Mouse (Mus musculus): ENCODE data around the gene Gm20388. TPM values are rescaled to one million over a fixed set of nuclear protein-coding genes. Genes with fewer than 3 reads are reported as not detected.
A peak's percentile ranks its signal among the peaks of the same experiment; 100 is the strongest.

The Gm20388 gene
- polyA plus RNA-seq, 1 experiment from 2014 or later, result 3.6 TPM

DNA sequence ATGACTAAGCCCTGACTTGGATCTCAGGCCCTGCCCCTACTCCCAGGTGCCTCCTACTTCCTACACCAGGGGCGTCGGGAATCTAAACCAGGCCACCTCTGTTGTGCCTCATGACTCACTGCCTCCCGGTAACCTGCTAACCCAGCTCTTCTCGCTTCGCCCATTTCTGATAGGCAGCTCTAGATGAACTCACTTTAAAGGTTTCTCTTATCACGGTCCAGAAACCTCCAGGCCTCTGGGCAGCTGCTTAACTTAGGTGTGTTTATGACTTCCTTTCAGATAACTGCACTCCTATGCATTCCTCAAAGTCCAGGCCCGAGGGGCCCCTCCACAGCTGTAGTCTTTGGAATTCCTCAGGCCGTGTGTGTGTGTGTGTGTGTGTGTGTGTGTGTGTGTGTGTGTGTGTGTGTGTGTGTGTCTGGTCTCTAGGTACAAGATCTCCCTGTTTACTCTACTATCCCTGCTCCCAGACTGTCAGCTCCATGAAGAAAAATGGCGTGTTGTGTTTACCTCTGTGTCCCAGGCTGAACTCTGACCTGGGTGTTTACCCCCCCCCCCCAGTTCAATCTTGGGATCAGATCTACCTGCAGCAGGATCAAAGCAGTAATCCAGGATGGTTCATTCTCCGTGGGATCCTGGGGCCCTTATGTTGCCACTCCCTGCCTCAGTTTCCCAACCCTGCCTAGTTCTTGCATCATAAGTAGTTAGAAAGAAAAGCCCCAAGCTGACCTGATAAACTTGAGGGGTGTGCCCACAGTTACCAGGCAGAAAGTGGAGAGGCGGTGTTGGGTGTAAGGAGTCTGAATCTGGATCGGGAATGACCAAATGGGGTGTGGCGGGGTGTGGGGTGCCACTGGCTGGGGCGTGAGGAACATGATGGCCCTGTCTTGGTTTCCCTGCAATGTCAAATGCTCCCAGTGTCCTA lies 2725.5 kb downstream of the Gm20388 start:
- no peak for DNase-seq (ENCODE audit: low spot score)
- Histone ChIP-seq H3K4me1 (peaks cover 50% of the 10 kb centered on the region), H3K36me3 (replicated peaks) (peaks cover 22% of the 10 kb centered on the region; the same call in 1 of the 2 replicates), H3K4me3 (no peak overlapping the region), H3K27ac (replicated peaks) (peak overlapping the region; percentile 19; the same call in 1 of the 2 replicates), H3K27me3 (replicated peaks; ENCODE audit: low read depth, poor library complexity, severe bottlenecking) (no peaks in the 10 kb centered on the region), H3K9me3 (no peaks in the 10 kb centered on the region)
- 73% methylated on average over 14 of the region's 14 CpGs for WGBS

DNA sequence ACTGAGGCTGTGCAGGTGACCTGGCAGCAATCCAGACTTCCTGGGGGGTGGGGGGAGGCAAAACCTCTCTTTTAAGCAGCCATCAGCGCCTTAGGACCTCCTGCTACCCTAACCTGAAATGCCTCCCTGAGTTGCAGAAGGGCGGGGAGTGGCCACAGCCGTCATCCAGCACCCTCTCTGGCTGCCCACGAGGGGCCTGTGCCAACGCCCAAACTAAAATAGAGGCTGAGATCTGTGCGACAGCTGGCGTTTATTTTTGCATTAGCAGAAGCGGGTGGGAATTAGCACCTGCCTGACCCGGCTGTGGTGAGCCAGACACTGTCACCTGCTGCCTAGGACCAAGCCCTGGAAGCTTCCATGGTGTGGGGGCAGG lies 2726.1 kb downstream of the Gm20388 start:
- Histone ChIP-seq H3K27ac (replicated peaks) (no peak overlapping the region), H3K4me1 (peaks cover 56% of the 10 kb centered on the region), H3K27me3 (replicated peaks; ENCODE audit: low read depth, poor library complexity, severe bottlenecking) (no peaks in the 10 kb centered on the region), H3K9me3 (no peaks in the 10 kb centered on the region), H3K4me3 (no peak overlapping the region), H3K36me3 (replicated peaks) (peaks cover 22% of the 10 kb centered on the region; the same call in 1 of the 2 replicates)
- 76% methylated on average over 9 of the region's 9 CpGs for WGBS
- no peak for DNase-seq (ENCODE audit: low spot score)

DNA sequence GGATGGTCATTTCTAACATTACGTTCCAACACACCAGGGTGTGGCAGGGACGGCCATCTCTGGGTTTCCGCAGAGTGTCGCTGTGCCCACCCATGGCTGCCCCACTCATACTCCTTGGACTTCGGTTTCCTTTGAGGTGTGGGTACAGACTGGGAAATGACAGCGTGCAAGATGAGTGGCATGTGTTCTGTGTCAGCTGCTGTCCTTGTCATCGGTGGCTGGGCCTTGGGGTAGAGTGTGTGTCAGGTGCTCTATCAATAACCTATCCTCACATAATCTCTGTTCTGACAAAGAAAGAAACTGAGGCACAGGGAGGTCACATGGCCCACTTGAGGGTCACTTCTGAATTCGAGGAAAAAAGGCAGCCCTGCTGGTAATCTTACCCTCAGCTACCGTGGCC lies 2726.6 kb downstream of the Gm20388 start:
- 85% methylated on average over 9 of the region's 9 CpGs for WGBS
- peaks cover 60% of the 10 kb centered on the region for H3K4me1 ChIP-seq

DNA sequence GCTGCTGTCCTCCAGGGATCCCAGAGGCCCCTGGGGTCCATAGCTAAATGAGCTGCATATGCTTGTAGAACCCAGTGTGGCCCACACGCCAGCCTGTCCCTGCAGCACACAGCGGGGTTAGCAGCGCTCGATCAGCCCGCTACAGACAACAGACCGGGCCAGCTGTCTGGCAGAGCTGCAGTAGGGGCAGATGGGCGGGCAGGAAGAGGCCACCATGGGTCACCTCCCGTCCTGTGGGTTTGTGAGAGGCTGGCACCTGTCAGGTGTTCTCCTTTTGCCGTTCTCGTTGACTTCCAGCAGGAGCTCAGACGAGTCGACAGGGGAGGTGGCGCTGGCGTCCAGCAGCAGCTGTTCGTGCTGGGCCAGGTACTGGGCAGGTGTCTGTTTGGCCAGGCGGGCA lies 2728.0 kb downstream of the Gm20388 start:
- Histone ChIP-seq H3K4me1 (peaks cover 65% of the 10 kb centered on the region), H3K27ac (replicated peaks) (peak overlapping the region; percentile 60), H3K36me3 (replicated peaks) (peaks cover 15% of the 10 kb centered on the region; the same call in 1 of the 2 replicates), H3K27me3 (replicated peaks; ENCODE audit: low read depth, poor library complexity, severe bottlenecking) (peaks cover 8% of the 10 kb centered on the region; the same call in 1 of the 2 replicates), H3K9me3 (no peaks in the 10 kb centered on the region), H3K4me3 (0 out of 2 replicates have a peak overlapping the region, but pooled peaks have one; percentile 5)
- DNase-seq (ENCODE audit: low spot score), result no peak
- WGBS, result 76% methylated on average over 16 of the region's 16 CpGs

More for the DNA sequence above, 2726.6 kb downstream of the Gm20388 start:
- Histone ChIP-seq H3K27ac (replicated peaks) (no peak overlapping the region), H3K27me3 (replicated peaks; ENCODE audit: low read depth, poor library complexity, severe bottlenecking) (no peaks in the 10 kb centered on the region), H3K4me3 (no peak overlapping the region), H3K9me3 (no peaks in the 10 kb centered on the region), H3K36me3 (replicated peaks) (peaks cover 22% of the 10 kb centered on the region; the same call in 1 of the 2 replicates)
- no peak for DNase-seq (ENCODE audit: low spot score)

DNA sequence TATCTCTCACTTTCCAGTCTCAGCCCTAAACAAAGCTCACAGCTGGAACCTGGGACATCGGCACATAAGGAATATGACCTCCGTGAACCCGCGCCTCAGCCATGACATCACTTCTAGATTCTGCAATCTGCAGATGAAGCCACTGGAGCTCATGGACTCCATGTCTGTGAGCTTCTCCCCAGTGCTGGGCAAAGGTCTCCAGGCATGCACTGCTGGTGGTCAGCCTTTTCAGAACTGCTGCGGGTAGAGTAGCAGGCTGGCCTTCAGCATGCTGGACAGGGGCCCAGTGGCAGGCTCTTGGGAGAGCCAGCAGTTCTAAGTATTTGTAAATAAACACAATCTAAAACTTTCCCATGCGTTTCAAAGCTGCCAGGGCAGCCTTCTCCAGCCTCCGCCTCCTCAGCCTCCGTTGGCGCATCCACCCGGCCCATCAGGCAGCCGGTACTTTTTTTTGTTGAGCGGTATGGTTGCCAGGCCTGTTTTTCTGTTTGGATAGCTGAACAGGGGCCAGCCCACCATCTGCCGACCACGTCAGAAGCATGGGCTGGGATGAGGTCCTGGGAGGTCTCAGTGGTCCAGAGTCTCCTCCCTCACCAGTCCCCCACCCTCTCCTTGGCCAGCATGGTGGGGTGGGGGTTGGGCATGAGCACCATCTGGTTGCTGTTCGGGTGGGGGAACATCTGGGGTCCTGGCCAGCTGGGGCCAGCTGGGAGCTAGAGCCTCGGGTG lies 2729.0 kb downstream of the Gm20388 start:
- Histone ChIP-seq H3K36me3 (replicated peaks) (peaks cover 11% of the 10 kb centered on the region; the same call in 1 of the 2 replicates), H3K27ac (replicated peaks) (peak overlapping the region; percentile 60), H3K4me1 (peaks cover 73% of the 10 kb centered on the region), H3K4me3 (no peak overlapping the region), H3K27me3 (replicated peaks; ENCODE audit: low read depth, poor library complexity, severe bottlenecking) (peaks cover 9% of the 10 kb centered on the region), H3K9me3 (no peaks in the 10 kb centered on the region)
- 37% methylated on average over 16 of the region's 16 CpGs for WGBS
- DNase-seq (ENCODE audit: low spot score), result peak; percentile 58

DNA sequence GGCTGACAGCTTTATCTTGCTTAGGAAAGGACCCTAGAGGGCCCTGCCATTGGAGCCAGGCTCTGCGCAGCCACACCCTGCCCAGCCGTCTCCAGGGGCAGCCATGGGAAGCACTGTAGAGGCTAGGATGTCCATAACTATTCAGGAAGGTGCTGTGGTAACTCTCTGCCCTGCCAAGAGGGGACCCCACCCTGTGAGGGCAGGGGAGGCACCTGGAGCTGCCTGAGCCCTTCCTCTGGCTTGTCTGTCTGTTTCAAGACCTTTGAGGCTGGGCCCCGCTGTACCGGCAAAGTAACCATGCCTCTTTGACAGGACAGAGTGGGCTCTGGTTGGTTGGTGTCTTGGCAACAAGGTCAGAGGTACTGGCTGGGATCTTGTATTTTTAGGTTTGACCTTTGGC lies 2730.2 kb downstream of the Gm20388 start:
- WGBS, result 80% methylated on average over 4 of the region's 4 CpGs
- Histone ChIP-seq H3K4me3 (no peak overlapping the region), H3K27ac (replicated peaks) (peak overlapping the region; percentile 21; the same call in 1 of the 2 replicates), H3K4me1 (peaks cover 69% of the 10 kb centered on the region), H3K27me3 (replicated peaks; ENCODE audit: low read depth, poor library complexity, severe bottlenecking) (peaks cover 20% of the 10 kb centered on the region), H3K9me3 (no peaks in the 10 kb centered on the region), H3K36me3 (replicated peaks) (no peaks in the 10 kb centered on the region)
- DNase-seq (ENCODE audit: low spot score), result no peak

DNA sequence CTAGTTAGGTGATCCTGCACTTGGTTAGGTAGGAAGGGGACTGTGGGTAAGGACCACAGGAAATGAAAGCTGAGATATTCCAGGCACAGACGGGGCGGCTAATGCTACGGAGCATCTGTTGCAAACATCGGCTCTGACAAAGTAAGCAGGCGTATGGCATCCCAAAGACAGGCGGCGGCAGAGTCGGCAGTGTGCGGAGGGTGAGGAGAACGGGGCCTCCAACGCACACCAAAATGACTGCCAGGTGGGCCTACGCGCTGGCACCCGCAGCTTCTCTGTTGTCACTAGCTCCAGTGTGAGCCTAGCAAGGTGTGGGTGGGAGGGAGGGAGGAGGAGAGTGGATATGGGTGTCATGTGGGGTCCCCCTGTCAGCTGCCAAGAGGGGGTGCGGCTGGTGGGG lies 2730.8 kb downstream of the Gm20388 start:
- Histone ChIP-seq H3K4me1 (peaks cover 63% of the 10 kb centered on the region), H3K4me3 (no peak overlapping the region), H3K36me3 (replicated peaks) (no peaks in the 10 kb centered on the region), H3K27ac (replicated peaks) (0 out of 2 replicates have a peak overlapping the region, but pooled peaks have one; percentile 21), H3K9me3 (no peaks in the 10 kb centered on the region), H3K27me3 (replicated peaks; ENCODE audit: low read depth, poor library complexity, severe bottlenecking) (peaks cover 25% of the 10 kb centered on the region)
- 77% methylated on average over 15 of the region's 15 CpGs for WGBS
- DNase-seq (ENCODE audit: low spot score), result no peak

DNA sequence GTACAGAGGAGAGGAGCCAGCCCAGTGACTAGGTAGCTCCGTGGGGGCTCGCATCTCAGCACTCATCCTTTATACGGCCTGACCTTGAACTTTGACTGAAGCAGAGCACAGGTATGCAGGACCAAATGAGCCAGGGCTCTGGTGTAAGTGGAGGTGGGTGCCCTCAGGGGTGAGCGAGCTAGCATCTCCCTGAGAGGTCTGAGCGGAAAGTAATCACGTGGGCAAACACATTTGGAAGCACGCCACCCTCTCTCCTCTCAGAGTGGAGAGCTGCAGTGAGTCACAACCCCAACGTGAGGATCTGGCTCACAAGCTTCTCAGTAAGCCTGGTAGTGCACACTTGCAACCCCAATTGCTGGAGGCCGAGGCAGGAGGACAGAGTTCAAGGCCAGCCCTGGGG lies 2731.4 kb downstream of the Gm20388 start:
- H3K36me3 ChIP-seq (replicated peaks), result no peaks in the 10 kb centered on the region
- H3K27me3 ChIP-seq (replicated peaks; ENCODE audit: low read depth, poor library complexity, severe bottlenecking), result peaks cover 28% of the 10 kb centered on the region
- no peaks in the 10 kb centered on the region for H3K9me3 ChIP-seq
- H3K4me3 ChIP-seq, result no peak overlapping the region
- DNase-seq (ENCODE audit: low spot score), result no peak
- H3K4me1 ChIP-seq, result peaks cover 56% of the 10 kb centered on the region
- H3K27ac ChIP-seq (replicated peaks), result 0 out of 2 replicates have a peak overlapping the region, but pooled peaks have one; percentile 21
- 77% methylated on average over 9 of the region's 9 CpGs for WGBS

DNA sequence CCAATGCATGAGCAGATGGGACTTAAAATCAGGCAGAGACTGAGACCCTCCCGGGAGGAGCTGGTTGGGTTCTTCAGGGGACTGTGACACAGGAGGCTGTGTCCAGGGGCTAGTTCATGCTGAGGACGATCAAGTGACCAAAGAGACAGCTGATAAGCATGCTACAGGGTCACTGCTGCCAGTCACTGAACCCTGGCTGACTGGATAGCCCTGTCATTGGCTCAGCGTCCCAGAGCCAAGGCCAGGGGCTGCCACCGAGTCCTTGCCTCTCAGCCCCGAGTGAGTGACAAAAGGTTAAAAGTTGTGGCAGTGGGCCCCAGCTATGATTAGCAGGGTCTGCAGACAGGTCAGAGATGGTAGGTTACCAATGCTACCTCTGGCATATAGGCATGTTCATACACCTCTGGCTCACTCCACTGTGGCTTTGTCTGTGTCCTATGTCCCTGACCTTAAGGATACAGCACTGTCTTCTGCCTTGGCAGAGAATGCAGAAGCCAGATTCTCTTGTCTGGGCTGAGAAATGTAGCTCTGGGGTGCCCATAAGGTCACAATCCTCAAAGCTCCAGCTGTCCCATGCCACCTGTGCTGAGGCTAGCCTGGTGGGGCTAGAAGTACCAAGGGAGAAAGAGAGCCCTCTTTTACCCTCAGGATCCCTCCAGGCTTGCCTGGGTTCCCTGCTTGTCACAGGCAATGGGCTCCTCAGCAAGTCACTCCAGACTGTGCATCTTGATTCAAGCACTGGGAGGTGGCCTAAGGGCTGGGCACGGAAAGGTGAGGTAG lies 2733.7 kb downstream of the Gm20388 start:
- Histone ChIP-seq H3K27ac (replicated peaks) (no peak overlapping the region; the same call in 1 of the 2 replicates), H3K4me3 (no peak overlapping the region), H3K36me3 (replicated peaks) (no peaks in the 10 kb centered on the region; the same call in 1 of the 2 replicates), H3K4me1 (peaks cover 58% of the 10 kb centered on the region), H3K9me3 (no peaks in the 10 kb centered on the region), H3K27me3 (replicated peaks; ENCODE audit: low read depth, poor library complexity, severe bottlenecking) (peaks cover 39% of the 10 kb centered on the region)
- no peak for DNase-seq (ENCODE audit: low spot score)
- WGBS, result 74% methylated on average over 6 of the region's 6 CpGs

DNA sequence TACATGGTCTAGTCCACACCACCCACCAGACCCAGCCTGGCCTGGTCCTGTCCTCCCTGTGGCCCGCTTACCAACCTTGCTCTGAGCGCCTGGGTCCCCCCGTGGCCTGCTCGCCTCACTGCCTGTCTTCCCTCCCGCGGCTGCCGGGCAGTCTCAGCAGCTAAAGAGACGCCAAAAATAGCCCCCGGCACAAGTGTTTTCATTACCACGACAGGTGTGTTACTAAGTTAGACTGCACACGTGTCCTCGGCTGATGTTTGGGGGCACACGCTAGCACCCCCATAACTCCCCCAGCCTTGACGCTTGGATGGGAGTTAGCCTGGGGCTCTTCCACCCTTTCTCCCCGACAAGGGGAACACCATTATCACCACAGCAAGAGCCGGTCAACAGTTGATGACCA lies 2735.7 kb downstream of the Gm20388 start:
- no peaks in the 10 kb centered on the region; the same call in 1 of the 2 replicates for H3K36me3 ChIP-seq (replicated peaks)
- WGBS, result 89% methylated on average over 16 of the region's 16 CpGs

DNA sequence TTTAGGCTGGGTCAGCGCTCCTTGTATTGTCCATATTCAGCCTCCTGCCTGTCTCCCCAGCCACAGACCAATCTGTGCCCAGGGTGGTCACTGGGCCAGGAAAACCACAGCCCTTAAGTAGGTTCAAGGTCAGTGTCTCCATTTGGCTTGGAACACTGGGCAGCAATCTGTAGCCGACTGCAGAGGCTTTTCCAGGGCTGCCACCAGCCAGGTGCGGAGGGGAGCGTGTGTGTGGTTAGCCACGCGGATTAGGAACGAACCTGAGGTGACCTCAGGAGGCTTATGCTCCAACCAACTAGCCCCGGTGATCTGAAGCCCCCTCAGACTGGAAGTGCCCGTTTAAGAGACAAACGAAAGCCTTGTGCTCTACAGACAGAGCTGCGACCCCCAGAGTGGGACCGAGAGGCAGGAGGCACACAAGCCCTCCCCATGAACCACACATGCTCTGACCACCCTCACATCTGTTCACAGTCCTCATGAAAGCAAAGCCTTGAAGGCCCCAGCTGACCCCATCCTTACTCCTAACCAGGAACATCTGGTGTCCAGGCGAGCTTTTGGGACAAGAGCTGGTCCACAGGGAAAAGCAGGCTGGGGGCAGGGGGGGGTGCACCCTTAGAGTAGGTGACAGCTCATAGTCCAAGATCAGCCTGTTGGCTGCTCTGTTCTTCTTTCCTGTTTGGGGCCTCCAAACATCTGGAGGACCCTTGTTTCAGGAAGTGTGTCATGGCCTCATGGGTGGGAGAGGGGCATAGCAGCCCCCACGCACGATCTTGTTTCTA lies 2737.7 kb downstream of the Gm20388 start:
- Histone ChIP-seq H3K4me3 (no peak overlapping the region; the same call in 1 of the 2 replicates), H3K36me3 (replicated peaks) (no peaks in the 10 kb centered on the region; the same call in 1 of the 2 replicates), H3K4me1 (peaks cover 64% of the 10 kb centered on the region), H3K9me3 (no peaks in the 10 kb centered on the region), H3K27me3 (replicated peaks; ENCODE audit: low read depth, poor library complexity, severe bottlenecking) (peaks cover 62% of the 10 kb centered on the region), H3K27ac (replicated peaks) (peak overlapping the region; percentile 65)
- 45% methylated on average over 15 of the region's 15 CpGs for WGBS
- DNase-seq (ENCODE audit: low spot score), result peak; percentile 56

More for the DNA sequence above, 2735.7 kb downstream of the Gm20388 start:
- H3K9me3 ChIP-seq, result no peaks in the 10 kb centered on the region
- peaks cover 57% of the 10 kb centered on the region for H3K27me3 ChIP-seq (replicated peaks; ENCODE audit: low read depth, poor library complexity, severe bottlenecking)
- H3K4me1 ChIP-seq, result peaks cover 56% of the 10 kb centered on the region
- H3K4me3 ChIP-seq, result no peak overlapping the region
- DNase-seq (ENCODE audit: low spot score), result no peak
- no peak overlapping the region for H3K27ac ChIP-seq (replicated peaks)

Measured in embryonic facial prominence, embryonic 10.5 days (tissue).